8 mouse cellular contexts compared by ENCODE assay signal in genomic region chr8:31033281-31033680, GRCm38 (mm10).
DNase-seq lines count a peak whose midpoint lies in the region; ATAC-seq and TF ChIP-seq lines count a peak whose summit lies in the region.

No protein-coding gene starts in this region.

- ATAC-seq in hindbrain, embryonic 12.5 days (ENCODE audit: low FRiP score) = peak; percentile 41
- 0 out of 2 replicates have a peak, but pooled peaks have one; percentile 36 for ATAC-seq in lung, postnatal 0 days

- peak; percentile 63 for DNase-seq in MN1 (ENCODE audit: low spot score)
- DNase-seq in cerebellum, adult 9-11 months = peak; percentile 85
- peak; percentile 78 to 91 for DNase-seq in frontal cortex, postnatal 14 days (ENCODE audit: low spot score in 2 of 2)
- DNase-seq in layer of hippocampus, postnatal 10 days (ENCODE audit: low spot score in 2 of 2) = peak; percentile 95 to 98
- peak; percentile 88 for DNase-seq in lung, postnatal 0 days (ENCODE audit: low spot score)
- DNase-seq in ovary, postnatal 10 days (ENCODE audit: low spot score) = peak; percentile 84
- DNase-seq in thymus, postnatal 0 days (ENCODE audit: low spot score) = peak; percentile 81

- 2% methylated on average over 13 of the region's 13 CpGs for WGBS in hindbrain, embryonic 12.5 days
- WGBS in lung, postnatal 0 days = 3% methylated on average over 13 of the region's 13 CpGs

- no peaks in the 10 kb centered on the region for H3K9me3 ChIP-seq in hindbrain, embryonic 12.5 days (replicated peaks)
- H3K9me3 ChIP-seq in lung, postnatal 0 days (ENCODE audit: low read length) = no peaks in the 10 kb centered on the region

- TF ChIP-seq CTCF in lung, postnatal 0 days (IDR thresholded peaks at IDR 0.05) = peak; percentile 98

- no peak for TF ChIP-seq EP300 in lung, postnatal 0 days (IDR thresholded peaks at IDR 0.05)

- H3K27ac ChIP-seq in hindbrain, embryonic 12.5 days = 0 out of 2 replicates have a peak overlapping the region, but pooled peaks have one; percentile 55
- no peak overlapping the region for H3K27ac ChIP-seq in lung, postnatal 0 days (ENCODE audit: low read length)

- no peaks in the 10 kb centered on the region for H3K36me3 ChIP-seq in hindbrain, embryonic 12.5 days
- no peaks in the 10 kb centered on the region for H3K36me3 ChIP-seq in lung, postnatal 0 days (ENCODE audit: insufficient read depth, low read length)

- no peaks in the 10 kb centered on the region for H3K27me3 ChIP-seq in hindbrain, embryonic 12.5 days
- no peaks in the 10 kb centered on the region for H3K27me3 ChIP-seq in lung, postnatal 0 days (replicated peaks; ENCODE audit: insufficient read depth, low read length)

- H3K4me2 ChIP-seq in hindbrain, embryonic 12.5 days (replicated peaks) = peak overlapping the region; percentile 49
- H3K4me2 ChIP-seq in lung, postnatal 0 days (replicated peaks; ENCODE audit: low read depth, low read length) = peak overlapping the region; percentile 61

- H3K9ac ChIP-seq in hindbrain, embryonic 12.5 days = no peak overlapping the region
- no peak overlapping the region for H3K9ac ChIP-seq in lung, postnatal 0 days (replicated peaks; ENCODE audit: low read depth)

- peaks cover 19% of the 10 kb centered on the region for H3K4me1 ChIP-seq in hindbrain, embryonic 12.5 days
- no peaks in the 10 kb centered on the region for H3K4me1 ChIP-seq in lung, postnatal 0 days (ENCODE audit: insufficient read depth, low read depth, low read length)

- peak overlapping the region; percentile 34 for H3K4me3 ChIP-seq in hindbrain, embryonic 12.5 days
- H3K4me3 ChIP-seq in lung, postnatal 0 days (ENCODE audit: low read depth, low read length) = peak overlapping the region; percentile 37
